Mouse (Mus musculus) embryonic facial prominence, embryonic 15.5 days (tissue): ENCODE results near the gene Zfp1. TPM values are rescaled to one million over a fixed set of nuclear protein-coding genes. Genes with fewer than 3 reads are reported as not detected.

Experiments used
- ATAC-seq: fragments of 200-750 bp; cut with Nextera tagmentation; 2 replicates; pipeline ENCODE4 v1.8.0; 2017; ENCODE audit warnings: low read depth, moderate TSS enrichment; ENCODE audit not compliant: insufficient number of reproducible peaks, low FRiP score, low TSS enrichment
- H3K27ac ChIP-seq: fragments of 300-500 bp; sonication (generic); replicated peaks from 2 replicates; pipeline ENCODE4 v1.5.1; 2015; ENCODE audit warnings: mild to moderate bottlenecking, inconsistent platforms
- H3K27me3 ChIP-seq: fragments of 300-500 bp; sonication (generic); 2 replicates; pipeline ENCODE4 v1.6.1; 2015; ENCODE audit warnings: inconsistent platforms
- H3K36me3 ChIP-seq: fragments of 300-500 bp; sonication (generic); 2 replicates; pipeline ENCODE4 v1.6.1; 2015; ENCODE audit warnings: mild to moderate bottlenecking, inconsistent platforms
- H3K4me1 ChIP-seq: fragments of 300-500 bp; sonication (generic); 2 replicates; pipeline ENCODE4 v1.6.1; 2015; ENCODE audit warnings: inconsistent platforms
- H3K4me2 ChIP-seq: fragments of 300-500 bp; sonication (generic); replicated peaks from 2 replicates; pipeline ENCODE4 v1.6.1; 2015; ENCODE audit warnings: mild to moderate bottlenecking, inconsistent platforms
- H3K4me3 ChIP-seq: fragments of 300-500 bp; sonication (generic); replicated peaks from 2 replicates; pipeline ENCODE4 v1.5.1; 2015; ENCODE audit warnings: mild to moderate bottlenecking, inconsistent platforms
- H3K9ac ChIP-seq: fragments of 300-500 bp; sonication (generic); 2 replicates; pipeline ENCODE4 v1.6.1; 2015; ENCODE audit warnings: inconsistent platforms
- H3K9me3 ChIP-seq: fragments of 300-500 bp; sonication (generic); replicated peaks from 2 replicates; pipeline ENCODE4 v1.6.1; 2016; ENCODE audit warnings: inconsistent platforms
- WGBS: fragments of 180-500 bp; shearing (Covaris S2); methylation state at CpG from one replicate; pipeline ENCODE4 v1.1.7; 2015; 5-methylcytosine and 5-hydroxymethylcytosine counted together
- polyA plus RNA-seq: library from polyadenylated mRNA; unstranded; fragments of >200 nt; fragmentation: Nextera tagmentation; extraction: Ambion mirVana; gene quantifications from 2 replicates; pipeline ENCODE4 v1.2.1, GENCODE M21; 2015

Gene Zfp1
- 22.3 and 25.9 TPM in 2 replicates for polyA plus RNA-seq

- H3K36me3 ChIP-seq: no peaks in the 10 kb centered on the region
- peak within 1 kb of the TSS; percentile 96 for H3K27ac ChIP-seq
- peak within 1 kb of the TSS; percentile 94 for H3K4me3 ChIP-seq
- peak within 1 kb of the TSS; percentile 95 for H3K9ac ChIP-seq
- WGBS: 0% methylated on average over 75 of the region's 75 CpGs
- H3K4me2 ChIP-seq: peak within 1 kb of the TSS; percentile 62
- H3K27me3 ChIP-seq: no peaks in the 10 kb centered on the region
- H3K9me3 ChIP-seq: no peaks in the 10 kb centered on the region
- peaks cover 15% of the 10 kb centered on the region; the same call in 1 of the 2 replicates for H3K4me1 ChIP-seq
- ATAC-seq: peak; percentile 97
Observed at GRCm38 (mm10) chr8:111643264-111644141, at the start of gene Zfp1. Gene Zfp1, plus strand, starts transcription at chr8:111643401.

GRCm38 (mm10) chr8:111594044-111594840, 49.0 kb upstream of the Zfp1 start:
- no peaks in the 10 kb centered on the region for H3K27me3 ChIP-seq
- no peaks in the 10 kb centered on the region for H3K36me3 ChIP-seq
- no peak overlapping the region for H3K27ac ChIP-seq
- no peak for ATAC-seq
- H3K9me3 ChIP-seq: no peaks in the 10 kb centered on the region
- peaks cover 26% of the 10 kb centered on the region for H3K4me1 ChIP-seq
- no peak overlapping the region for H3K9ac ChIP-seq
- H3K4me3 ChIP-seq: no peak overlapping the region
- H3K4me2 ChIP-seq: no peak overlapping the region
- 82% methylated on average over 3 of the region's 3 CpGs for WGBS

GRCm38 (mm10) chr8:111594951-111595350, 48.2 kb upstream of the Zfp1 start:
- no peaks in the 10 kb centered on the region for H3K9me3 ChIP-seq
- no peaks in the 10 kb centered on the region for H3K27me3 ChIP-seq
- no peaks in the 10 kb centered on the region for H3K36me3 ChIP-seq
- no peak overlapping the region for H3K27ac ChIP-seq
- no peak overlapping the region for H3K4me3 ChIP-seq
- ATAC-seq: no peak
- no peak overlapping the region for H3K4me2 ChIP-seq
- peaks cover 26% of the 10 kb centered on the region for H3K4me1 ChIP-seq
- 90% methylated on average over 2 of the region's 2 CpGs for WGBS
- H3K9ac ChIP-seq: no peak overlapping the region

- Histone ChIP-seq H3K27ac (0 out of 2 replicates have a peak overlapping the region, but pooled peaks have one; percentile 2), H3K9me3 (no peaks in the 10 kb centered on the region), H3K27me3 (no peaks in the 10 kb centered on the region), H3K36me3 (no peaks in the 10 kb centered on the region), H3K9ac (no peak overlapping the region), H3K4me1 (peaks cover 26% of the 10 kb centered on the region), H3K4me3 (no peak overlapping the region), H3K4me2 (no peak overlapping the region)
- ATAC-seq: 0 out of 2 replicates have a peak, but pooled peaks have one; percentile 39
- 69% methylated on average over 15 of the region's 15 CpGs for WGBS
Observed at GRCm38 (mm10) chr8:111595712-111596484, 47.3 kb upstream of the Zfp1 start.

- Histone ChIP-seq H3K9ac (no peak overlapping the region), H3K36me3 (no peaks in the 10 kb centered on the region), H3K4me1 (peaks cover 26% of the 10 kb centered on the region), H3K4me3 (no peak overlapping the region), H3K27me3 (no peaks in the 10 kb centered on the region), H3K9me3 (no peaks in the 10 kb centered on the region), H3K27ac (0 out of 2 replicates have a peak overlapping the region, but pooled peaks have one; percentile 2), H3K4me2 (no peak overlapping the region)
- ATAC-seq: no peak
- WGBS: 49% methylated on average over 3 of the region's 3 CpGs
Observed at GRCm38 (mm10) chr8:111596485-111596821, 46.7 kb upstream of the Zfp1 start.

DNA sequence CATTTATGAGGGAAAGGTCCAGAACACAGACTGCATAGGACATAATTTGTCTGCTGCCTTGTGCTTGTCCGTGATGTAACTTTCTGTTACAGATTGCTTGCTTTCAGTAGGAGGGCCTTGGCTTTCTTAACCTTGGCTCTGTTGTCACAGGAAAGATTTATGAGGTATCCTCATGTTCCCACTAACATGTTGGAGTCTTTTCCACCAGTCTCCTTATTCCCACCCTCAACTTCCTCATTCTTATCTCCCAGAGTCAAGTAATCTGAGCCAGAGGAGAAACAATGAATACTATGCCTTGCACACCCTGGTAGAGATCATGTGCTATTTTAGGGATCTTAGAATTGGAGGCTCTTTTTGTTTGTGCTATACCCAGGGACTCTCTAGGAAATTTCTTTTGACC, 45.9 kb upstream of the Zfp1 start:
- WGBS: 58% methylated on average over 1 of the region's 1 CpGs
- H3K27me3 ChIP-seq: no peaks in the 10 kb centered on the region
- no peaks in the 10 kb centered on the region for H3K9me3 ChIP-seq
- no peak overlapping the region for H3K4me2 ChIP-seq
- no peak overlapping the region for H3K9ac ChIP-seq
- ATAC-seq: no peak
- peak overlapping the region; percentile 56; the same call in 1 of the 2 replicates for H3K27ac ChIP-seq
- no peak overlapping the region for H3K4me3 ChIP-seq
- peaks cover 23% of the 10 kb centered on the region for H3K4me1 ChIP-seq
- no peaks in the 10 kb centered on the region for H3K36me3 ChIP-seq

- H3K4me3 ChIP-seq: no peak overlapping the region
- H3K27ac ChIP-seq: no peak overlapping the region
- no peaks in the 10 kb centered on the region for H3K27me3 ChIP-seq
- H3K9ac ChIP-seq: no peak overlapping the region
- H3K36me3 ChIP-seq: no peaks in the 10 kb centered on the region
- WGBS: 69% methylated on average over 9 of the region's 9 CpGs
- no peaks in the 10 kb centered on the region for H3K9me3 ChIP-seq
- H3K4me2 ChIP-seq: no peak overlapping the region
- no peak for ATAC-seq
- H3K4me1 ChIP-seq: peaks cover 21% of the 10 kb centered on the region
Observed at GRCm38 (mm10) chr8:111599707-111600444, 43.3 kb upstream of the Zfp1 start.

DNA sequence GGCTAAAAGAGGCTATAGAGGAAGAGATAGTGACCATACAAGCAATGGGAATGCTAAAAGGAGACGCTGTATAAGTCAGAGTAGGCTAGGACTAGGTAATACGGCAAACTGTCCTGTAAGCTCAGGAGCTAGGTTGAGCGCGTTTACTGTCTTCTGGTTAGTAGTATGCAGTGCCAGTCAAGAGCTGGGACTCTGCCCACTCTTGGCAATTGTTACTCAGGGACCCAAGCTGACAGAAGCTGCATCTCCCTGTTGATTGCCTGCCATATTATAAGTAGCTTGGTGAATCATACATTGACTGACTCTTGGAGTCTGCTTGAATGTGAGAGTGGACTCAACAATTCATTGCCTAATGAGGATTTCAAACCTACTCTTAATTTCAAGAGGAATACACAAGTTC, 41.2 kb upstream of the Zfp1 start:
- Histone ChIP-seq H3K27me3 (no peaks in the 10 kb centered on the region), H3K4me3 (no peak overlapping the region), H3K9ac (no peak overlapping the region), H3K9me3 (no peaks in the 10 kb centered on the region), H3K4me2 (no peak overlapping the region), H3K36me3 (no peaks in the 10 kb centered on the region), H3K27ac (no peak overlapping the region), H3K4me1 (peaks cover 4% of the 10 kb centered on the region)
- 97% methylated on average over 4 of the region's 4 CpGs for WGBS
- ATAC-seq: no peak

DNA sequence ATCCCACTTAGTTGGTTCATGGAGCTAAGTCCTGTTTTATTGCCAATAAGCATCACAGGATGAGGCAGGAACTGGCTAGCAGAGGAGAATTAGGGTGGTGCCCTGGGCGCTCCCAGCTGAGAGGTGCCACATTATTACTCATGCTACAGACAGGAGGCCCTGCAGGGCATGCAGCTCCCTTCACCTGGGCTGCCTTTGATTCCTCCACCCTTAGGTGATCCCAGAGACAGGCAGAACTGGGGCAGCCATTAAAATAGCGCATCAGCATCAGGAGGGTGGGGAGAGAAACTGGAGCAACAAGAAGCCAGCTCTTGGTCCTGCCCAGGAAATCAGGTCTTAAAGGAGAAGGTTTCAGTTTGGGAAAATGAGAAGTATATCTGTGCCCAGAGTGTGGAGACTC, 38.2 kb upstream of the Zfp1 start:
- Histone ChIP-seq H3K4me1 (no peaks in the 10 kb centered on the region; the same call in 1 of the 2 replicates), H3K27me3 (no peaks in the 10 kb centered on the region), H3K4me2 (no peak overlapping the region), H3K9ac (no peak overlapping the region), H3K36me3 (no peaks in the 10 kb centered on the region), H3K4me3 (no peak overlapping the region), H3K27ac (no peak overlapping the region), H3K9me3 (no peaks in the 10 kb centered on the region)
- WGBS: 90% methylated on average over 2 of the region's 2 CpGs
- ATAC-seq: no peak

GRCm38 (mm10) chr8:111606961-111607360, 36.2 kb upstream of the Zfp1 start:
- no peak for ATAC-seq
- no peak overlapping the region for H3K4me2 ChIP-seq
- no peaks in the 10 kb centered on the region; the same call in 1 of the 2 replicates for H3K4me1 ChIP-seq
- no peaks in the 10 kb centered on the region for H3K9me3 ChIP-seq
- H3K9ac ChIP-seq: no peak overlapping the region
- no peak overlapping the region for H3K4me3 ChIP-seq
- WGBS: 82% methylated on average over 9 of the region's 9 CpGs
- no peak overlapping the region for H3K27ac ChIP-seq
- H3K27me3 ChIP-seq: no peaks in the 10 kb centered on the region
- 0 out of 2 replicates have a peak, but pooled peaks cover 2% of the 10 kb centered on the region for H3K36me3 ChIP-seq
